Mouse (Mus musculus) intestine, postnatal 0 days (tissue): ENCODE data around the gene Hmgb3. TPM values are rescaled to one million over a fixed set of nuclear protein-coding genes. Genes with fewer than 3 reads are reported as not detected.

Experiments used
- ATAC-seq: fragments of 200-750 bp; cut with Nextera tagmentation; 2 replicates; pipeline ENCODE4 v1.8.0; 2017; ENCODE audit warnings: mild to moderate bottlenecking, moderate TSS enrichment, moderate library complexity
- H3K27ac ChIP-seq: fragments of 300-500 bp; sonication (generic); 2 replicates; pipeline ENCODE4 v1.5.1; 2014; ENCODE audit warnings: mild to moderate bottlenecking, low read depth, low read length, moderate library complexity
- H3K27me3 ChIP-seq: fragments of 300-500 bp; sonication (generic); replicated peaks from 2 replicates; pipeline ENCODE4 v1.6.1; 2014; ENCODE audit warnings: low read length, mixed read lengths; ENCODE audit not compliant: control insufficient read depth, insufficient read depth
- H3K36me3 ChIP-seq: fragments of 300-500 bp; sonication (generic); 2 replicates; pipeline ENCODE4 v1.6.1; 2014; ENCODE audit warnings: mild to moderate bottlenecking, moderate library complexity; ENCODE audit not compliant: control insufficient read depth, insufficient read depth
- H3K4me1 ChIP-seq: fragments of 300-500 bp; sonication (generic); replicated peaks from 2 replicates; pipeline ENCODE4 v1.6.1; 2014; ENCODE audit warnings: antibody characterized with exemption, low read length, mixed read lengths; ENCODE audit not compliant: control insufficient read depth, insufficient read depth
- H3K4me2 ChIP-seq: fragments of 300-500 bp; sonication (generic); replicated peaks from 2 replicates; pipeline ENCODE4 v1.6.1; 2014; ENCODE audit warnings: low read depth, mild to moderate bottlenecking, moderate library complexity
- H3K4me3 ChIP-seq: fragments of 300-500 bp; sonication (generic); 2 replicates; pipeline ENCODE4 v1.5.1; 2014; ENCODE audit warnings: low read depth, low read length
- H3K9ac ChIP-seq: fragments of 300-500 bp; sonication (generic); 2 replicates; pipeline ENCODE4 v1.6.1; 2014; ENCODE audit warnings: mild to moderate bottlenecking, low read depth, low read length
- H3K9me3 ChIP-seq: fragments of 300-500 bp; sonication (generic); 2 replicates; pipeline ENCODE4 v1.6.1; 2016; ENCODE audit warnings: mixed run types; ENCODE audit not compliant: control insufficient read depth
- CTCF ChIP-seq: sonication (generic); IDR thresholded peaks from 2 replicates; pipeline ENCODE4 v1.5.1; 2016; ENCODE audit warnings: low read depth, mild to moderate bottlenecking, control low read depth, antibody characterized with exemption, moderate library complexity
- WGBS: fragments of 180-500 bp; shearing (Covaris S2); extraction: QIAGEN DNeasy Blood & Tissue Kit; methylation state at CpG from one replicate; pipeline ENCODE4 v1.1.7; 2014; 5-methylcytosine and 5-hydroxymethylcytosine counted together
- microRNA-seq: library from miRNA; unstranded; fragments of <30 nt; microRNA quantifications from one replicate; pipeline ENCODE4, GENCODE M21; 2016
- polyA plus RNA-seq: library from polyadenylated mRNA; unstranded; fragments of >200 nt; fragmentation: Nextera tagmentation; extraction: Ambion mirVana; gene quantifications from 2 replicates; pipeline ENCODE4 v1.2.1, GENCODE M21; 2015

Hmgb3 gene
- polyA plus RNA-seq, 1 experiment from 2014 or later = 86.7 TPM

- no peak for TF ChIP-seq CTCF
- no peak overlapping the region; the same call in 1 of the 2 replicates for H3K27ac ChIP-seq
- H3K9ac ChIP-seq = no peak overlapping the region
- H3K9me3 ChIP-seq = no peaks in the 10 kb centered on the region
- H3K4me1 ChIP-seq = no peaks in the 10 kb centered on the region
- no peaks in the 10 kb centered on the region for H3K36me3 ChIP-seq
- 96% methylated on average over 1 of the region's 1 CpGs for WGBS
- H3K4me3 ChIP-seq = no peak overlapping the region
- H3K27me3 ChIP-seq = no peaks in the 10 kb centered on the region
- no peak for ATAC-seq
- H3K4me2 ChIP-seq = no peak overlapping the region
Observed at GRCm38 (mm10) chrX:71560796-71561195, 5.1 kb downstream of the Hmgb3 start.

- Histone ChIP-seq H3K4me3 (no peak overlapping the region), H3K4me2 (no peak overlapping the region), H3K4me1 (no peaks in the 10 kb centered on the region), H3K27me3 (no peaks in the 10 kb centered on the region), H3K9ac (no peak overlapping the region), H3K27ac (peak overlapping the region; percentile 46; the same call in 1 of the 2 replicates), H3K36me3 (no peaks in the 10 kb centered on the region), H3K9me3 (no peaks in the 10 kb centered on the region)
- WGBS = 46% methylated on average over 3 of the region's 3 CpGs
- ATAC-seq = peak; percentile 78
- TF ChIP-seq CTCF = no peak
Observed at GRCm38 (mm10) chrX:71573132-71573900, 17.6 kb downstream of the Hmgb3 start.

- peak overlapping the region; percentile 30; the same call in 1 of the 2 replicates for H3K4me2 ChIP-seq
- H3K4me3 ChIP-seq = peak overlapping the region; percentile 12; the same call in 1 of the 2 replicates
- H3K9ac ChIP-seq = no peak overlapping the region
- H3K27me3 ChIP-seq = no peaks in the 10 kb centered on the region
- H3K4me1 ChIP-seq = no peaks in the 10 kb centered on the region
- no peak for TF ChIP-seq CTCF
- no peaks in the 10 kb centered on the region for H3K36me3 ChIP-seq
- ATAC-seq = 0 out of 2 replicates have a peak, but pooled peaks have one; percentile 35
- H3K9me3 ChIP-seq = no peaks in the 10 kb centered on the region
- 0 out of 2 replicates have a peak overlapping the region, but pooled peaks have one; percentile 3 for H3K27ac ChIP-seq
- 22% methylated on average over 2 of the region's 2 CpGs for WGBS
Observed at GRCm38 (mm10) chrX:71575550-71575949, 19.8 kb downstream of the Hmgb3 start.

- Histone ChIP-seq H3K4me3 (no peak overlapping the region), H3K27me3 (no peaks in the 10 kb centered on the region), H3K27ac (no peak overlapping the region), H3K36me3 (no peaks in the 10 kb centered on the region), H3K4me1 (no peaks in the 10 kb centered on the region), H3K9me3 (no peaks in the 10 kb centered on the region), H3K4me2 (no peak overlapping the region), H3K9ac (no peak overlapping the region)
- no peak for TF ChIP-seq CTCF
- ATAC-seq = no peak
- 43% methylated on average over 1 of the region's 1 CpGs for WGBS
Observed at GRCm38 (mm10) chrX:71589181-71589580, 33.5 kb downstream of the Hmgb3 start.

- 24% methylated on average over 25 of the region's 25 CpGs for WGBS
- Histone ChIP-seq H3K4me1 (no peaks in the 10 kb centered on the region), H3K9ac (no peak overlapping the region), H3K9me3 (no peaks in the 10 kb centered on the region), H3K27me3 (no peaks in the 10 kb centered on the region; the same call in 1 of the 2 replicates), H3K27ac (no peak overlapping the region), H3K36me3 (no peaks in the 10 kb centered on the region), H3K4me3 (no peak overlapping the region), H3K4me2 (peak overlapping the region; percentile 60)
- peak; percentile 75 for TF ChIP-seq CTCF
- ATAC-seq = peak; percentile 45; the same call in 1 of the 2 replicates
Observed at GRCm38 (mm10) chrX:71601052-71601611, 45.4 kb downstream of the Hmgb3 start.

Small RNA genes within 50 kb of the gene (microRNA-seq; reads per million reads assigned to microRNA genes)
- not detected for gene Gm23945

Other genes starting within 250 kb of the Hmgb3 start
- gene Mtmr1, start 191.2 kb upstream of the Hmgb3 start, polyA plus RNA-seq = 9.3 and 9.4 TPM in 2 replicates
- 9.0 and 10.4 TPM in 2 replicates for gene Cd99l2, start 63.1 kb upstream of the Hmgb3 start, polyA plus RNA-seq
- 8.0 and 9.4 TPM in 2 replicates for gene Gpr50, start 107.7 kb downstream of the Hmgb3 start, polyA plus RNA-seq